Mouse (Mus musculus): ENCODE data around the gene Aftph. TPM values are rescaled to one million over a fixed set of nuclear protein-coding genes. Genes with fewer than 3 reads are reported as not detected.

Gene Aftph
- polyA plus RNA-seq, 1 experiment from 2014 or later: 26.5 TPM

- WGBS: 33% methylated on average over 4 of the region's 4 CpGs
- DNase-seq (ENCODE audit: low spot score): no peak
Measured at GRCm38 (mm10) chr11:20661652-20662051, 79.7 kb downstream of the Aftph start.

GRCm38 (mm10) chr11:20660111-20661097, 81.0 kb downstream of the Aftph start:
- no peaks in the 10 kb centered on the region; the same call in 1 of the 2 replicates for H3K27me3 ChIP-seq (replicated peaks; ENCODE audit: control insufficient read depth, insufficient read depth, low read length)
- no peaks in the 10 kb centered on the region for H3K9me3 ChIP-seq (ENCODE audit: control insufficient read depth, low read length)
- no peak overlapping the region for H3K4me3 ChIP-seq (ENCODE audit: low read depth, low read length)
- peaks cover 27% of the 10 kb centered on the region for H3K4me1 ChIP-seq (replicated peaks; ENCODE audit: control insufficient read depth, insufficient read depth, low read length)
- no peak overlapping the region for H3K4me2 ChIP-seq
- DNase-seq (ENCODE audit: low spot score) (no peak), ATAC-seq (replicated peaks; ENCODE audit: low FRiP score) (no peak)
- no peak overlapping the region for H3K9ac ChIP-seq (ENCODE audit: low read depth, low read length)
- H3K36me3 ChIP-seq (ENCODE audit: control insufficient read depth, insufficient read depth, low read length): no peaks in the 10 kb centered on the region
- no peak overlapping the region for H3K27ac ChIP-seq (ENCODE audit: low read depth, low read length)
- WGBS: 63% methylated on average over 14 of the region's 14 CpGs

More at GRCm38 (mm10) chr11:20661652-20662051, 79.7 kb downstream of the Aftph start:
- Histone ChIP-seq H3K27ac (ENCODE audit: low read depth, low read length) (no peak overlapping the region), H3K9ac (ENCODE audit: low read depth, low read length) (no peak overlapping the region), H3K4me3 (ENCODE audit: low read depth, low read length) (no peak overlapping the region), H3K36me3 (ENCODE audit: control insufficient read depth, insufficient read depth, low read length) (no peaks in the 10 kb centered on the region), H3K27me3 (replicated peaks; ENCODE audit: control insufficient read depth, insufficient read depth, low read length) (no peaks in the 10 kb centered on the region; the same call in 1 of the 2 replicates), H3K9me3 (ENCODE audit: control insufficient read depth, low read length) (no peaks in the 10 kb centered on the region), H3K4me2 (no peak overlapping the region), H3K4me1 (replicated peaks; ENCODE audit: control insufficient read depth, insufficient read depth, low read length) (peaks cover 15% of the 10 kb centered on the region)
- ATAC-seq (replicated peaks; ENCODE audit: low FRiP score): peak; percentile 59; the same call in 1 of the 2 replicates

GRCm38 (mm10) chr11:20659094-20659493, 82.3 kb downstream of the Aftph start:
- Histone ChIP-seq H3K27ac (ENCODE audit: low read depth, low read length) (no peak overlapping the region), H3K9me3 (ENCODE audit: control insufficient read depth, low read length) (no peaks in the 10 kb centered on the region), H3K4me1 (replicated peaks; ENCODE audit: control insufficient read depth, insufficient read depth, low read length) (peaks cover 34% of the 10 kb centered on the region), H3K9ac (ENCODE audit: low read depth, low read length) (no peak overlapping the region), H3K4me2 (no peak overlapping the region), H3K27me3 (replicated peaks; ENCODE audit: control insufficient read depth, insufficient read depth, low read length) (no peaks in the 10 kb centered on the region; the same call in 1 of the 2 replicates), H3K36me3 (ENCODE audit: control insufficient read depth, insufficient read depth, low read length) (no peaks in the 10 kb centered on the region), H3K4me3 (ENCODE audit: low read depth, low read length) (no peak overlapping the region)
- ATAC-seq (replicated peaks; ENCODE audit: low FRiP score) (no peak), DNase-seq (ENCODE audit: low spot score) (no peak)
- 90% methylated on average over 3 of the region's 3 CpGs for WGBS

GRCm38 (mm10) chr11:20656711-20657057, 84.7 kb downstream of the Aftph start:
- Histone ChIP-seq H3K4me2 (peak overlapping the region; percentile 58), H3K27ac (ENCODE audit: low read depth, low read length) (0 out of 2 replicates have a peak overlapping the region, but pooled peaks have one; percentile 9), H3K9ac (ENCODE audit: low read depth, low read length) (no peak overlapping the region; the same call in 1 of the 2 replicates), H3K9me3 (ENCODE audit: control insufficient read depth, low read length) (no peaks in the 10 kb centered on the region), H3K4me3 (ENCODE audit: low read depth, low read length) (peak overlapping the region; percentile 24; the same call in 1 of the 2 replicates), H3K4me1 (replicated peaks; ENCODE audit: control insufficient read depth, insufficient read depth, low read length) (peaks cover 28% of the 10 kb centered on the region), H3K36me3 (ENCODE audit: control insufficient read depth, insufficient read depth, low read length) (no peaks in the 10 kb centered on the region; the same call in 1 of the 2 replicates), H3K27me3 (replicated peaks; ENCODE audit: control insufficient read depth, insufficient read depth, low read length) (no peaks in the 10 kb centered on the region)
- DNase-seq (ENCODE audit: low spot score) (no peak), ATAC-seq (replicated peaks; ENCODE audit: low FRiP score) (no peak)
- WGBS: 21% methylated on average over 10 of the region's 10 CpGs

- Histone ChIP-seq H3K4me2 (peak overlapping the region; percentile 58), H3K27me3 (replicated peaks; ENCODE audit: control insufficient read depth, insufficient read depth, low read length) (no peaks in the 10 kb centered on the region), H3K4me3 (ENCODE audit: low read depth, low read length) (peak overlapping the region; percentile 24), H3K9me3 (ENCODE audit: control insufficient read depth, low read length) (no peaks in the 10 kb centered on the region), H3K27ac (ENCODE audit: low read depth, low read length) (peak overlapping the region; percentile 35; the same call in 1 of the 2 replicates), H3K36me3 (ENCODE audit: control insufficient read depth, insufficient read depth, low read length) (no peaks in the 10 kb centered on the region; the same call in 1 of the 2 replicates), H3K4me1 (replicated peaks; ENCODE audit: control insufficient read depth, insufficient read depth, low read length) (peaks cover 27% of the 10 kb centered on the region), H3K9ac (ENCODE audit: low read depth, low read length) (peak overlapping the region; percentile 31)
- peak; percentile 48; the same call in 1 of the 2 replicates for ATAC-seq (replicated peaks; ENCODE audit: low FRiP score)
- DNase-seq (ENCODE audit: low spot score): peak; percentile 57
- 15% methylated on average over 18 of the region's 18 CpGs for WGBS
Measured at GRCm38 (mm10) chr11:20655795-20656710, 85.3 kb downstream of the Aftph start.

- Histone ChIP-seq H3K36me3 (ENCODE audit: control insufficient read depth, insufficient read depth, low read length) (peaks cover 12% of the 10 kb centered on the region), H3K9ac (ENCODE audit: low read depth, low read length) (no peak overlapping the region), H3K27me3 (replicated peaks; ENCODE audit: control insufficient read depth, insufficient read depth, low read length) (no peaks in the 10 kb centered on the region), H3K4me3 (ENCODE audit: low read depth, low read length) (no peak overlapping the region), H3K4me2 (no peak overlapping the region), H3K4me1 (replicated peaks; ENCODE audit: control insufficient read depth, insufficient read depth, low read length) (peaks cover 31% of the 10 kb centered on the region), H3K27ac (ENCODE audit: low read depth, low read length) (no peak overlapping the region), H3K9me3 (ENCODE audit: control insufficient read depth, low read length) (no peaks in the 10 kb centered on the region)
- ATAC-seq (replicated peaks; ENCODE audit: low FRiP score) (no peak), DNase-seq (ENCODE audit: low spot score) (no peak)
- WGBS: 85% methylated on average over 1 of the region's 1 CpGs
Measured at GRCm38 (mm10) chr11:20651166-20651565, 90.2 kb downstream of the Aftph start.

GRCm38 (mm10) chr11:20650006-20650639, 91.3 kb downstream of the Aftph start:
- H3K4me2 ChIP-seq: no peak overlapping the region
- H3K36me3 ChIP-seq (ENCODE audit: control insufficient read depth, insufficient read depth, low read length): peaks cover 12% of the 10 kb centered on the region
- ATAC-seq (replicated peaks; ENCODE audit: low FRiP score) (no peak), DNase-seq (ENCODE audit: low spot score) (no peak)
- H3K4me3 ChIP-seq (ENCODE audit: low read depth, low read length): no peak overlapping the region
- WGBS: 93% methylated on average over 17 of the region's 17 CpGs
- no peak overlapping the region for H3K27ac ChIP-seq (ENCODE audit: low read depth, low read length)
- H3K27me3 ChIP-seq (replicated peaks; ENCODE audit: control insufficient read depth, insufficient read depth, low read length): no peaks in the 10 kb centered on the region
- no peak overlapping the region for H3K9ac ChIP-seq (ENCODE audit: low read depth, low read length)
- peaks cover 20% of the 10 kb centered on the region for H3K4me1 ChIP-seq (replicated peaks; ENCODE audit: control insufficient read depth, insufficient read depth, low read length)
- no peaks in the 10 kb centered on the region for H3K9me3 ChIP-seq (ENCODE audit: control insufficient read depth, low read length)

- Histone ChIP-seq H3K4me2 (no peak overlapping the region), H3K27me3 (replicated peaks; ENCODE audit: control insufficient read depth, insufficient read depth, low read length) (no peaks in the 10 kb centered on the region), H3K4me3 (ENCODE audit: low read depth, low read length) (no peak overlapping the region), H3K36me3 (ENCODE audit: control insufficient read depth, insufficient read depth, low read length) (peaks cover 12% of the 10 kb centered on the region), H3K9me3 (ENCODE audit: control insufficient read depth, low read length) (no peaks in the 10 kb centered on the region), H3K4me1 (replicated peaks; ENCODE audit: control insufficient read depth, insufficient read depth, low read length) (peaks cover 17% of the 10 kb centered on the region), H3K27ac (ENCODE audit: low read depth, low read length) (no peak overlapping the region), H3K9ac (ENCODE audit: low read depth, low read length) (no peak overlapping the region)
- DNase-seq (ENCODE audit: low spot score): no peak
- no peak for ATAC-seq (replicated peaks; ENCODE audit: low FRiP score)
- WGBS: 82% methylated on average over 5 of the region's 5 CpGs
Measured at GRCm38 (mm10) chr11:20649477-20649876, 91.9 kb downstream of the Aftph start.

Data from liver, embryonic 11.5 days (tissue).